Mouse (Mus musculus): ENCODE data around the gene Cdkl1. TPM values are rescaled to one million over a fixed set of nuclear protein-coding genes. Genes with fewer than 3 reads are reported as not detected.

Cdkl1 gene
- polyA plus RNA-seq, 1 experiment, result 0.05 TPM

- no peak overlapping the region for H3ac ChIP-seq (ENCODE audit: control insufficient read depth, insufficient read length)
- H3K27me3 ChIP-seq (ENCODE audit: control insufficient read depth, insufficient read depth, insufficient read length), result no peaks in the 10 kb centered on the region
- no peak overlapping the region for H3K4me3 ChIP-seq
- TF ChIP-seq MAX (IDR thresholded peaks at IDR 0.05; ENCODE audit: low read depth), result no peak
- TF ChIP-seq MYOD1 (IDR thresholded peaks at IDR 0.05; ENCODE audit: control insufficient read depth in 1 of 3, insufficient read length in 2 of 3, low read depth in 2 of 3), result no peak
- TF ChIP-seq TCF3 (IDR thresholded peaks at IDR 0.05; ENCODE audit: insufficient read length, low read depth), result no peak
- TF ChIP-seq SRF (IDR thresholded peaks at IDR 0.05; ENCODE audit: control insufficient read depth, insufficient read length, low read depth), result no peak
- TF ChIP-seq CEBPB (IDR thresholded peaks at IDR 0.05; ENCODE audit: insufficient read depth, poor library complexity, severe bottlenecking), result no peak
- TF ChIP-seq E2F4 (IDR thresholded peaks at IDR 0.05; ENCODE audit: insufficient read depth), result no peak
- no peak for TF ChIP-seq TCF12 (IDR thresholded peaks at IDR 0.05; ENCODE audit: insufficient read depth, poor library complexity, severe bottlenecking)
- TF ChIP-seq REST (IDR thresholded peaks at IDR 0.05; ENCODE audit: insufficient read depth, insufficient read length), result no peak
- no peak for TF ChIP-seq USF1 (IDR thresholded peaks at IDR 0.05; ENCODE audit: low read depth)
- no peaks in the 10 kb centered on the region for H3K79me2 ChIP-seq (ENCODE audit: control insufficient read depth, insufficient read depth)
- H3K36me3 ChIP-seq (ENCODE audit: control insufficient read depth, insufficient read depth), result no peaks in the 10 kb centered on the region
- H3K4me2 ChIP-seq (ENCODE audit: low read depth), result no peak overlapping the region
Measured at GRCm38 (mm10) chr12:69767476-69768258, 23.4 kb downstream of the Cdkl1 start.

- Histone ChIP-seq H3ac (ENCODE audit: control insufficient read depth, insufficient read length) (no peak overlapping the region), H3K4me3 (no peak overlapping the region), H3K36me3 (ENCODE audit: control insufficient read depth, insufficient read depth) (no peaks in the 10 kb centered on the region), H3K27me3 (ENCODE audit: control insufficient read depth, insufficient read depth, insufficient read length) (no peaks in the 10 kb centered on the region), H3K79me2 (ENCODE audit: control insufficient read depth, insufficient read depth) (no peaks in the 10 kb centered on the region), H3K4me2 (ENCODE audit: low read depth) (no peak overlapping the region)
- no peak for TF ChIP-seq POLR2AphosphoS2 (IDR thresholded peaks at IDR 0.05; ENCODE audit: insufficient read length, low read depth)
- no peak for TF ChIP-seq SRF (IDR thresholded peaks at IDR 0.05; ENCODE audit: control insufficient read depth, insufficient read length, low read depth)
- TF ChIP-seq E2F4 (IDR thresholded peaks at IDR 0.05; ENCODE audit: insufficient read depth), result no peak
- no peak for TF ChIP-seq REST (IDR thresholded peaks at IDR 0.05; ENCODE audit: insufficient read depth, insufficient read length)
- no peak for TF ChIP-seq CEBPB (IDR thresholded peaks at IDR 0.05; ENCODE audit: insufficient read depth, poor library complexity, severe bottlenecking)
- TF ChIP-seq USF1 (IDR thresholded peaks at IDR 0.05; ENCODE audit: low read depth), result no peak
- no peak for TF ChIP-seq POLR2A (IDR thresholded peaks at IDR 0.05; ENCODE audit: insufficient read length, low read depth)
- no peak for TF ChIP-seq TCF12 (IDR thresholded peaks at IDR 0.05; ENCODE audit: insufficient read depth, poor library complexity, severe bottlenecking)
- TF ChIP-seq MAX (IDR thresholded peaks at IDR 0.05; ENCODE audit: low read depth), result no peak
- no peak for TF ChIP-seq MYOD1 (IDR thresholded peaks at IDR 0.05; ENCODE audit: control insufficient read depth in 1 of 3, insufficient read length in 2 of 3, low read depth in 2 of 3)
- no peak for TF ChIP-seq MYOG (IDR thresholded peaks at IDR 0.05; ENCODE audit: control insufficient read depth in 1 of 3, insufficient read depth in 1 of 3, insufficient read length in 2 of 3, low read depth in 2 of 3)
- no peak for TF ChIP-seq TCF3 (IDR thresholded peaks at IDR 0.05; ENCODE audit: insufficient read length, low read depth)
Measured at GRCm38 (mm10) chr12:69766185-69766904, 24.7 kb downstream of the Cdkl1 start.

GRCm38 (mm10) chr12:69765543-69765942, 25.5 kb downstream of the Cdkl1 start:
- TF ChIP-seq MYOD1 (IDR thresholded peaks at IDR 0.05; ENCODE audit: control insufficient read depth in 1 of 3, insufficient read length in 2 of 3, low read depth in 2 of 3) (no peak), SRF (IDR thresholded peaks at IDR 0.05; ENCODE audit: control insufficient read depth, insufficient read length, low read depth) (no peak), POLR2A (IDR thresholded peaks at IDR 0.05; ENCODE audit: insufficient read length, low read depth) (no peak), MYOG (IDR thresholded peaks at IDR 0.05; ENCODE audit: control insufficient read depth in 1 of 3, insufficient read depth in 1 of 3, insufficient read length in 2 of 3, low read depth in 2 of 3) (no peak), TCF3 (IDR thresholded peaks at IDR 0.05; ENCODE audit: insufficient read length, low read depth) (no peak), POLR2AphosphoS2 (IDR thresholded peaks at IDR 0.05; ENCODE audit: insufficient read length, low read depth) (no peak), USF1 (IDR thresholded peaks at IDR 0.05; ENCODE audit: low read depth) (no peak), REST (IDR thresholded peaks at IDR 0.05; ENCODE audit: insufficient read depth, insufficient read length) (no peak), E2F4 (IDR thresholded peaks at IDR 0.05; ENCODE audit: insufficient read depth) (no peak), MAX (IDR thresholded peaks at IDR 0.05; ENCODE audit: low read depth) (no peak), TCF12 (IDR thresholded peaks at IDR 0.05; ENCODE audit: insufficient read depth, poor library complexity, severe bottlenecking) (no peak), CEBPB (IDR thresholded peaks at IDR 0.05; ENCODE audit: insufficient read depth, poor library complexity, severe bottlenecking) (no peak)
- no peak overlapping the region for H3K4me2 ChIP-seq (ENCODE audit: low read depth)
- H3K36me3 ChIP-seq (ENCODE audit: control insufficient read depth, insufficient read depth), result no peaks in the 10 kb centered on the region
- H3K4me3 ChIP-seq, result no peak overlapping the region
- no peaks in the 10 kb centered on the region for H3K27me3 ChIP-seq (ENCODE audit: control insufficient read depth, insufficient read depth, insufficient read length)
- no peaks in the 10 kb centered on the region for H3K79me2 ChIP-seq (ENCODE audit: control insufficient read depth, insufficient read depth)
- no peak overlapping the region for H3ac ChIP-seq (ENCODE audit: control insufficient read depth, insufficient read length)

GRCm38 (mm10) chr12:69761603-69762002, 29.5 kb downstream of the Cdkl1 start:
- H3K36me3 ChIP-seq (ENCODE audit: control insufficient read depth, insufficient read depth), result no peaks in the 10 kb centered on the region
- no peak for TF ChIP-seq SRF (IDR thresholded peaks at IDR 0.05; ENCODE audit: control insufficient read depth, insufficient read length, low read depth)
- TF ChIP-seq TCF3 (IDR thresholded peaks at IDR 0.05; ENCODE audit: insufficient read length, low read depth), result no peak
- TF ChIP-seq MYOG (IDR thresholded peaks at IDR 0.05; ENCODE audit: control insufficient read depth in 1 of 3, insufficient read depth in 1 of 3, insufficient read length in 2 of 3, low read depth in 2 of 3), result no peak
- TF ChIP-seq POLR2AphosphoS2 (IDR thresholded peaks at IDR 0.05; ENCODE audit: insufficient read length, low read depth), result no peak
- TF ChIP-seq E2F4 (IDR thresholded peaks at IDR 0.05; ENCODE audit: insufficient read depth), result no peak
- no peak overlapping the region for H3K4me3 ChIP-seq
- H3K79me2 ChIP-seq (ENCODE audit: control insufficient read depth, insufficient read depth), result no peaks in the 10 kb centered on the region
- no peak overlapping the region for H3K4me2 ChIP-seq (ENCODE audit: low read depth)
- H3K27me3 ChIP-seq (ENCODE audit: control insufficient read depth, insufficient read depth, insufficient read length), result no peaks in the 10 kb centered on the region
- H3ac ChIP-seq (ENCODE audit: control insufficient read depth, insufficient read length), result no peak overlapping the region

Measured in myocyte (in vitro differentiated cells).